Mouse (Mus musculus): ENCODE measurements at regions not wholly inside any gene's neighbourhood (a gene's known extent, or its start where the extent isn't known, plus 50 kb on each side); places are given as distances from the start of the nearest gene placed in this dataset.
A peak's percentile ranks its signal among the peaks of the same experiment; 100 is the strongest.

DNA sequence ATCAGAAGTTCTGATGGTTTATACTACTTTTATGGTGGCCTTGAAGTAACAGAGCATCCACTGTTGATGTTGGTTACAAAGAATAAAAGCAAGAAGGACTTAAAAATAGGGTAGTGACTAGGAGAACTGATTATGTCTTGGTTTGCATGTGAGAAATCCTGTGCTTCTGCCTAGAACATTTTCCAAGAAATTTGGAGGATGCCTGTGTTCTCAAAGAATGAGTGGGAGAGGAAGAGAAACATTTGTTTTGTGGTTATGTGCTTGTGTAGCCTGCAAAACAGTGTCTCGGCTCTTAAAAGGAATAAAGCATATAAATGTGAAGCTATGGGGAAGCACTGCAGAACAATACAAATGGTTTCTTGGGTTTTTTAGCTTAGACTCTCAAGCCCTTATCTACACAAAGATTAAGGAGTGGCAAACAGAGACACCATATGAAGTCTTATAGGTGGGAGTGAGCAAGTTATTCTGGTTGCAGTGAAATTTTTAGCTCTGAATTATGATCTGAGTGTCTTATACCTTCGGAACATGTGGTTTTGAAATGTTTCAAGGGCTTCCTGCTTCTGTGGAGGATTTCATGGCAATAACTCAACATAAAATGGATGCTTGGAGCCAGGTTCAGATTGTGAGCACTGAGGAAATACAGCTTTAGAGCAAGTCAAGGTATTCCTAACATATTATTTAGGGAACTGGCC is 372.1 kb upstream of the Man1a start:
- no peak for DNase-seq (ENCODE audit: low spot score)

DNA sequence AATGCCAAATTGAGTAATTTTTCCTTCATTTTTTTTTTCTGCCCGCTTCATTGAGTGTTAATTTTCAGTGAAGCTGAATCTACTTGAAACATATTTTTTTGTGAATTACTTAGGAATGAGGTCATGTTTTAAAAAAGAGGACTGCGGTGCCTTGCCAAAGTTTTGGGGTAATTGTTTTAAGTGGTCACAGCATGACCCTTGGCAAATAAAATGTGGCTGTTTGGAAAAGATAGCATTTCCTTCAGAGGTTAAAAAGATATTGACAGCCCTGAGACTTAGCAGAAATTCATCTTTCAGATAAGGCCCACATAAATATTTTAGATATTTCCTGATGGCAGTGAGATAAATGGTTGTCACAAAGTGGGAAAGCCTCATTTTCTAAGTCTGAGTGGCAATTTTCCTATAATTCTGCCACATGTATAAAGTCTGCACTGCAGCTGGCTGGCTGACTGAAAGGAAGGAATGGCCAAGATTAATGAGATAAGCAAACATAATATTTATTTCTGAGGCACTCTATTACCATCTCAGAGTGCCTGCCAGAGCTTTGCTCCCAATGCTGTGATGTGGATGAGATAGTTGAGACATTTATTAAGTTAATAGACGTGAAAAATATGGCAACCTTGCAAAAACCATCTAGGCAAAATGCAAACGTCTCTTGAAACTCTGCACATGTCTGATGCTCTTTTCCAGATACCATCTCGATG is 327.0 kb upstream of the Man1a start:
- peak; percentile 2 for DNase-seq (ENCODE audit: low spot score)

- DNase-seq (ENCODE audit: low spot score) = no peak
Observed at GRCm38 (mm10) chr10:54383751-54384150, 307.3 kb upstream of the Man1a start.

- no peak for DNase-seq (ENCODE audit: low spot score)
Observed at GRCm38 (mm10) chr10:54381530-54381929, 305.1 kb upstream of the Man1a start.

- no peak for DNase-seq (ENCODE audit: low spot score)
Observed at GRCm38 (mm10) chr10:54369158-54369557, 292.7 kb upstream of the Man1a start.

- DNase-seq (ENCODE audit: low spot score) = no peak
Observed at GRCm38 (mm10) chr10:54365315-54365714, 288.9 kb upstream of the Man1a start.

DNA sequence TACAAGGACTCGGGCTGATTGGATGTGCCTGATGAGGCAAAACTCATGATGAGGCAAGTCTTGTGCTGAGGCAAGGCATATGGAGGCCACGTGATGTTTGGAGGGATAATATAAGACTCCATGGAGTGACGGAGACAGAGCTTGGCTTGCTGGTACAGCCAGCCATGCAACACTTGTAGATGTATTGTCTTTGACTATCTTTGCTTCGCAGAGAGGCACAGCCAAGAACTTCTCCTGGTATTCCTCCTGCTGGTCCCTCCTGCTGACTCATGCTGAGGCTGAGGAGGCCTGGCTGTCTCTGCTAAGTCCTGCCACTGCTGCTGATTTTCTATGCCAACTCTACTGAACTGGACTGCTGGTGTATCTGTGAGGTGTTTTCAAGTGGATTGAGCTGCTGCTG is 260.8 kb upstream of the Man1a start:
- no peak for DNase-seq (ENCODE audit: low spot score)
